Mouse (Mus musculus): ENCODE results near the gene Gpr68. TPM values are rescaled to one million over a fixed set of nuclear protein-coding genes. Genes with fewer than 3 reads are reported as not detected.

Gpr68 gene
- polyA plus RNA-seq, 1 experiment from 2014 or later, result 0.32 TPM

DNA sequence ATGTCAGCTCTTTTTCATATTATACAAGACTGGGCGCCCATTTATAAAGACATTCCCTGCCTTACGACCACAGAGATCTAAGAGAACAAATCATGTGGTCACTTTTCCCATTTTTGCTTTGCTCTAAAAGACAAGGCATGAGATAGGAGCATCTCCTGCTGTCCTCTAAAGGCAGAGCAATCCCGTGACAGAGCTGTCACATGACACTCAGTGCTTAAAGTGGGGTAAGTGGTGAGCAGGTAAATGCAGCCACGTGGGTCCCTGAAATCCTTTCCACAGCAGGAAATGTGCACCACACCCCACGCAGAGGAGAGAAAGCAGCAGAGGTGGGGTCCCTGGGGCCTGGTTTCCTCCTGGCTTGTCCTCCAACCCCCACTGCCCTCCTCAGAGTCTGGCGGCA lies 40.0 kb upstream of the Gpr68 start:
- no peak for TF ChIP-seq CTCF (IDR thresholded peaks at IDR 0.05; ENCODE audit: low read depth)
- no peaks in the 10 kb centered on the region for H3K4me1 ChIP-seq (ENCODE audit: insufficient read depth)
- H3K4me2 ChIP-seq, result no peak overlapping the region
- no peak for ATAC-seq (ENCODE audit: insufficient read depth)
- no peaks in the 10 kb centered on the region for H3K9me3 ChIP-seq (ENCODE audit: low read depth, low read length)
- H3K36me3 ChIP-seq (ENCODE audit: insufficient read depth), result peaks cover 19% of the 10 kb centered on the region; the same call in 1 of the 2 replicates
- H3K27me3 ChIP-seq (ENCODE audit: insufficient read depth, low read length), result no peaks in the 10 kb centered on the region
- no peak overlapping the region for H3K9ac ChIP-seq
- DNase-seq, result no peak
- no peak overlapping the region for H3K4me3 ChIP-seq (ENCODE audit: low read depth, low read length)
- WGBS, result 79% methylated on average over 6 of the region's 6 CpGs
- H3K27ac ChIP-seq (ENCODE audit: low read depth), result no peak overlapping the region

DNA sequence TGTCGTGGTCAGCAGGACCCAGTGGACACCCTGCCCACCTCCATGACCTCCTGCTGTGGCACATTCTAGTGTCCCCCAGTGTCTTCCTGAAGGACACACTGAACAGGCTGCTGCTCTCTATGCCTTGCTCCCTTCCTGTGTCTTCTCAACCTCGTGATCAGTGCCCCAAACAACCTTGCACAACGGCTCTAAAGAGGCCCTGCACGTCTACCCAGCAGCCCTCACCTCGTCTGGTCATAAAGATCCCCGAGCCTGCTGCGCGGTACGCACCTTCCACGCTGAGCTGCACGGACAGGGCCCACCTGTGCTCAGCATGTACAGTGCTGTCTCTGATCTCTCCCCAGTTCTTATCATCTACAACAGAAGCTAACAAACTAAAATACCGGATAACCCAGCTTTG lies 38.0 kb upstream of the Gpr68 start:
- no peaks in the 10 kb centered on the region for H3K27me3 ChIP-seq (ENCODE audit: insufficient read depth, low read length)
- H3K4me2 ChIP-seq, result no peak overlapping the region
- H3K9me3 ChIP-seq (ENCODE audit: low read depth, low read length), result no peaks in the 10 kb centered on the region
- no peak overlapping the region for H3K9ac ChIP-seq
- no peak overlapping the region for H3K27ac ChIP-seq (ENCODE audit: low read depth)
- H3K4me1 ChIP-seq (ENCODE audit: insufficient read depth), result no peaks in the 10 kb centered on the region
- DNase-seq (no peak), ATAC-seq (ENCODE audit: insufficient read depth) (no peak)
- TF ChIP-seq CTCF (IDR thresholded peaks at IDR 0.05; ENCODE audit: low read depth), result no peak
- H3K4me3 ChIP-seq (ENCODE audit: low read depth, low read length), result no peak overlapping the region
- 73% methylated on average over 12 of the region's 12 CpGs for WGBS
- H3K36me3 ChIP-seq (ENCODE audit: insufficient read depth), result peaks cover 29% of the 10 kb centered on the region

DNA sequence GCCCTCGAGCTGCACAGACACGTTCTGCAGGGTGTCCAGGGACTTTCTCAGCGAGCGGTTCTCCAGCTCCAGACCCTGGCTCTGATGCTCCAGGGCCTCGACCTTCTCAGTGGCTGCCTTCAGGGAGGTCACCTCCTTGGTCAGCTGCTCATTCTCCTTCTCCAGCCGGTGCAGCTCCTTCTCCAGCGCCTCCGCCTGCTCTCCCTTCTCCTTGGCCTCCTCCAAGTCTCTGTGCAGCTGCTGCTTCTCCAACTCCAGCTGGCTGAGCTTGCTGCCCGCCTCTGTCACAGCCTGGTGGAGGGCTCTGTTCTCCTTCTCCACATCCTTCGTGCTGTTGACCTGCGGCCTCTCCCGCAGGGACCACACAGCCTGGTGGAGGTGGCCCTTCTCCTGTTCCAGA lies 37.5 kb upstream of the Gpr68 start:
- Histone ChIP-seq H3K4me3 (ENCODE audit: low read depth, low read length) (no peak overlapping the region), H3K27ac (ENCODE audit: low read depth) (no peak overlapping the region; the same call in 1 of the 2 replicates), H3K4me1 (ENCODE audit: insufficient read depth) (no peaks in the 10 kb centered on the region), H3K36me3 (ENCODE audit: insufficient read depth) (peaks cover 34% of the 10 kb centered on the region), H3K9ac (no peak overlapping the region), H3K4me2 (no peak overlapping the region), H3K27me3 (ENCODE audit: insufficient read depth, low read length) (no peaks in the 10 kb centered on the region), H3K9me3 (ENCODE audit: low read depth, low read length) (no peaks in the 10 kb centered on the region)
- ATAC-seq (ENCODE audit: insufficient read depth) (peak; percentile 43), DNase-seq (no peak)
- TF ChIP-seq CTCF (IDR thresholded peaks at IDR 0.05; ENCODE audit: low read depth), result no peak
- 58% methylated on average over 12 of the region's 12 CpGs for WGBS

- peak; percentile 52 for DNase-seq
- ATAC-seq (ENCODE audit: insufficient read depth), result peak; percentile 71
- Histone ChIP-seq H3K4me1 (ENCODE audit: insufficient read depth) (no peaks in the 10 kb centered on the region), H3K27me3 (ENCODE audit: insufficient read depth, low read length) (no peaks in the 10 kb centered on the region), H3K4me3 (ENCODE audit: low read depth, low read length) (no peak overlapping the region), H3K27ac (ENCODE audit: low read depth) (no peak overlapping the region), H3K4me2 (no peak overlapping the region), H3K9ac (no peak overlapping the region), H3K36me3 (ENCODE audit: insufficient read depth) (peaks cover 39% of the 10 kb centered on the region), H3K9me3 (ENCODE audit: low read depth, low read length) (no peaks in the 10 kb centered on the region)
- TF ChIP-seq CTCF (IDR thresholded peaks at IDR 0.05; ENCODE audit: low read depth), result no peak
- 73% methylated on average over 21 of the region's 21 CpGs for WGBS
Observed at GRCm38 (mm10) chr12:100944921-100945336, 36.9 kb upstream of the Gpr68 start.

GRCm38 (mm10) chr12:100943146-100943545 lies 35.1 kb upstream of the Gpr68 start:
- ATAC-seq (ENCODE audit: insufficient read depth) (no peak), DNase-seq (no peak)
- H3K4me3 ChIP-seq (ENCODE audit: low read depth, low read length), result no peak overlapping the region
- H3K4me1 ChIP-seq (ENCODE audit: insufficient read depth), result no peaks in the 10 kb centered on the region
- H3K27me3 ChIP-seq (ENCODE audit: insufficient read depth, low read length), result no peaks in the 10 kb centered on the region
- TF ChIP-seq CTCF (IDR thresholded peaks at IDR 0.05; ENCODE audit: low read depth), result no peak
- no peak overlapping the region for H3K9ac ChIP-seq
- H3K27ac ChIP-seq (ENCODE audit: low read depth), result no peak overlapping the region
- WGBS, result 66% methylated on average over 4 of the region's 4 CpGs
- H3K9me3 ChIP-seq (ENCODE audit: low read depth, low read length), result no peaks in the 10 kb centered on the region
- peaks cover 40% of the 10 kb centered on the region for H3K36me3 ChIP-seq (ENCODE audit: insufficient read depth)
- H3K4me2 ChIP-seq, result no peak overlapping the region

DNA sequence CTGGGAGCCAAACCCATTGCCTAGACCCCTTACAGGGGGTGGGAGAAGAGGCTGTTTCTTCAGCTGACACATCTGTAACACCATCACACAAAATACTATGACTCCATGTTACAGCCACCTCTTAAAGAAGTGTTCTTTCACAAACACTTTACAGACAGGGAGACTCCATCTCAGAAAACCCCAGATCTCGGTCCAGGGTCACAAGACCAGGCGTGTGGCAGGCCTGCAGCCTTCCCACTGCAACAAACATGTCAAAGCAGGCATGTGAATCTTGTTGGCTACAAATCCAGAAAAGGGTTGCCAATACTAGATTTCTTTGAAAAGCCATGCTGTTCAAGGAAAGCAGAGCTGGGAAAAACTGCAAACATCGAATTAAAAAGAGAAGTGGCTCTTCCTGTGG lies 33.4 kb upstream of the Gpr68 start:
- Histone ChIP-seq H3K9me3 (ENCODE audit: low read depth, low read length) (no peaks in the 10 kb centered on the region), H3K4me1 (ENCODE audit: insufficient read depth) (no peaks in the 10 kb centered on the region), H3K4me3 (ENCODE audit: low read depth, low read length) (no peak overlapping the region), H3K27me3 (ENCODE audit: insufficient read depth, low read length) (no peaks in the 10 kb centered on the region), H3K4me2 (no peak overlapping the region), H3K9ac (no peak overlapping the region), H3K27ac (ENCODE audit: low read depth) (no peak overlapping the region), H3K36me3 (ENCODE audit: insufficient read depth) (peaks cover 40% of the 10 kb centered on the region)
- peak; percentile 46 for DNase-seq
- no peak for TF ChIP-seq CTCF (IDR thresholded peaks at IDR 0.05; ENCODE audit: low read depth)
- WGBS, result 63% methylated on average over 3 of the region's 3 CpGs
- ATAC-seq (ENCODE audit: insufficient read depth), result no peak

- DNase-seq (peak; percentile 53), ATAC-seq (ENCODE audit: insufficient read depth) (peak; percentile 50; the same call in 1 of the 2 replicates)
- WGBS, result 58% methylated on average over 21 of the region's 21 CpGs
- Histone ChIP-seq H3K36me3 (ENCODE audit: insufficient read depth) (peaks cover 39% of the 10 kb centered on the region), H3K4me3 (ENCODE audit: low read depth, low read length) (no peak overlapping the region), H3K4me1 (ENCODE audit: insufficient read depth) (no peaks in the 10 kb centered on the region), H3K9me3 (ENCODE audit: low read depth, low read length) (no peaks in the 10 kb centered on the region), H3K27ac (ENCODE audit: low read depth) (peak overlapping the region; percentile 63), H3K4me2 (no peak overlapping the region), H3K27me3 (ENCODE audit: insufficient read depth, low read length) (no peaks in the 10 kb centered on the region), H3K9ac (no peak overlapping the region)
- no peak for TF ChIP-seq CTCF (IDR thresholded peaks at IDR 0.05; ENCODE audit: low read depth)
Observed at GRCm38 (mm10) chr12:100937441-100938360, 29.7 kb upstream of the Gpr68 start.
